Mouse (Mus musculus) small intestine, adult 2 months (tissue): Measurements from ENCODE around the gene Igfbp4.

ENCODE experiments used
- CTCF ChIP-seq: fragments of 200-500 bp; IDR thresholded peaks from 2 replicates; pipeline ENCODE4 v1.5.1; 2012; ENCODE audit warnings: low read depth, mild to moderate bottlenecking, control low read depth, inconsistent platforms, low read length, moderate library complexity, mixed read lengths; ENCODE audit not compliant: insufficient replicate concordance, insufficient read length; ENCODE audit errors: extremely low read depth
- POLR2A ChIP-seq: fragments of 200-500 bp; IDR thresholded peaks from 2 replicates; pipeline ENCODE4 v1.6.1; 2012; ENCODE audit warnings: low read depth, mild to moderate bottlenecking, control low read depth, inconsistent platforms, low read length, moderate library complexity

DNA sequence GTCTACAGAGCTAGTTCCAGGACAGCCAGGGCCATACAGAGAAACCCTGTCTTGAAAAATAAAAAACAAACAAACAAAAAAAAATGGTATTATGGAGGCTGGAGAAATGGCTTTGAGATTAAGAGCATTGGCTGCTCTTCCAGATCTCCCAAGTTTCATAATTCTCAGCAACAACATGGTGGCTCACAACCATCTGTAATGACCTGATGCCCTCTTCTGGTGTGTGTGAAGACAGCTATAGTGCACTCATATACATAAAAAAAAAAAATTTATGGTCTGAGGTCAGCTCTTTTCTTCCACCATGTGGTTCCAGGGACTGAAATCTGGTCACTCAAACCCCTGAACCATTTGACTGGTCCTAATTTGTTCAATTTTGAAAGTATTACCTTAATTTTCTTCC, 42.3 kb upstream of the Igfbp4 start:
- TF ChIP-seq CTCF (no peak), POLR2A (no peak)
